Mouse (Mus musculus): ENCODE data around the gene Mob3b. TPM values are rescaled to one million over a fixed set of nuclear protein-coding genes. Genes with fewer than 3 reads are reported as not detected.
"Not testable (repeated sequence)": the region's sequence is repeated elsewhere in the genome, so short reads cannot be mapped to it uniquely, and the experiment has no call there.

Gene Mob3b
- polyA plus RNA-seq, 1 experiment from 2014 or later, result 29.5 TPM

DNA sequence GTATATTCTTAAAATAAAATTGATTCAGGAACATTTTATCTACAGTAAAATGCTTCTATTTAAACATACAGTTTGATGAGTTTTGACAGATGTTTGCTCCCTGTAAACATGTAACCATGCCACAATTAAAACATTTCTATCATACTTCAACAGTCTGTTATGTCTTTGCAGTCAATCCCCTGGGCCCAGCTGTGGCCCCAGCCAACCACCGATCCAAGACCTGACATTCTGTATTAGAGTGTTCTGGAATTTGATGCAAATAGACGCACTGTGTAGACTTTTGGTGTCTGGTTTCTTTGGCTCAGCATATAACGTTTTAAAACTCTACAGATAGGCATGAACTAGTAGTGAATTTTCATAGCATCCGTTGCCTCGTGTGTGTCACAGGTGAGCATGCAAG, 182.5 kb downstream of the Mob3b start:
- Histone ChIP-seq H3K27me3 (replicated peaks) (no peaks in the 10 kb centered on the region), H3K27ac (no peak overlapping the region), H3K9ac (no peak overlapping the region), H3K4me3 (replicated peaks) (no peak overlapping the region), H3K4me1 (peaks cover 10% of the 10 kb centered on the region; the same call in 1 of the 2 replicates), H3K9me3 (no peaks in the 10 kb centered on the region; the same call in 1 of the 2 replicates), H3K4me2 (no peak overlapping the region), H3K36me3 (no peaks in the 10 kb centered on the region)
- WGBS, result 59% methylated on average over 5 of the region's 5 CpGs
- ATAC-seq (ENCODE audit: insufficient read depth, low FRiP score, low read depth), result no peak

DNA sequence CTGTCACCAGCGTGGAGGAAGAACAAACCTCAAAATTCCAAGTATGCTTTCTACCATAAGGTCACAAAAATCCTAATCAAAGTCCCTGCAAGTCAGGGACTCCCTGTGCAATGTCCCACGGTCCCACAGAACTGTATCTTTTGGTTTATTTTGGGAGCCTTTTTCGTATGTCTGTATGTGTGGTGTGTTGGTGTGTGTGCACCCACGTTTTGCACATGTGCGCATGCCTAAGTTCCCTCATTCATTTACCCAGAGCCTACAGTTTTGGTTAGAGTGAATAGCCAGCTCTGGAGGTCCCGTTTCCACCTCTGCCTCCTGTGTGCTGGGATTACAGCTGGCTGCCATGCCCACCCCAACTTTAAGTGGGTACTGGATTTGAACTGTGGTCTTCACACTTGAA, 189.7 kb downstream of the Mob3b start:
- H3K9me3 ChIP-seq, result no peaks in the 10 kb centered on the region; the same call in 1 of the 2 replicates
- peaks cover 35% of the 10 kb centered on the region for H3K4me1 ChIP-seq
- H3K9ac ChIP-seq, result no peak overlapping the region
- no peak overlapping the region for H3K4me3 ChIP-seq (replicated peaks)
- H3K27ac ChIP-seq, result 0 out of 2 replicates have a peak overlapping the region, but pooled peaks have one; percentile 21
- ATAC-seq (ENCODE audit: insufficient read depth, low FRiP score, low read depth), result no peak
- 77% methylated on average over 6 of the region's 6 CpGs for WGBS
- H3K27me3 ChIP-seq (replicated peaks), result no peaks in the 10 kb centered on the region
- no peak overlapping the region for H3K4me2 ChIP-seq
- no peaks in the 10 kb centered on the region for H3K36me3 ChIP-seq

DNA sequence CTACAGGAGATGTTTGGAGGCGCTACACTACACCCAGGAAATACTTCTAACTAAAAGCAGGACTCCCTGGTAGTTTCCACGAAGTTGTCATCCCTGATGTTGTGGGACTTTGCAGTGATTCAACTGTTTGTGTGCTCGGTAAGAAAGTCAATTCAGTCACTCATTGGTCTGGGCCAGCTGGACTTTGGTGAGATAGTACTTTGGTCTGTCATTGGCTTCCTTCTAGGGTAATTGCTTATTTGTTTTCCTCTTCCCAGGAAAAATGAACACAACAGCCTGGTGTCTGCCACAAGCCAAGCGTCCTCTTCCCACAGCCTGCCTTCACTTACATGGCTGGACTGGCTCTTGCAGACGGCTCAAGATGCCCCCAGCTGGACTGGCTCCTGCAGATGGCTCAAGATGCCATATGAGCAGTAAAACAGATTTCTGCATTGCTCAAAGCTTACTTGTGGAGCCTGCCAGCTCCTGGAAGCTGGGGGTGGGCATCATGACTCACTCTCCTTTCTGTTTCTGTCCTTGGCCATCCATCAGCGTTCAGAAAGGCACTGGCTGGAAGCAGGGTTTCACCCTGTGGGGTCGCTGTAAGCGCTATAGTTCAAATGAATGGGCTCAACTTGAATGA, 190.8 kb downstream of the Mob3b start:
- ATAC-seq (ENCODE audit: insufficient read depth, low FRiP score, low read depth), result no peak
- no peak overlapping the region for H3K4me2 ChIP-seq
- peaks cover 36% of the 10 kb centered on the region for H3K4me1 ChIP-seq
- H3K9ac ChIP-seq, result no peak overlapping the region
- no peak overlapping the region for H3K4me3 ChIP-seq (replicated peaks)
- peak overlapping the region; percentile 6; the same call in 1 of the 2 replicates for H3K27ac ChIP-seq
- H3K9me3 ChIP-seq, result no peaks in the 10 kb centered on the region
- no peaks in the 10 kb centered on the region for H3K27me3 ChIP-seq (replicated peaks)
- 55% methylated on average over 8 of the region's 8 CpGs for WGBS
- no peaks in the 10 kb centered on the region for H3K36me3 ChIP-seq

- H3K4me1 ChIP-seq, result peaks cover 36% of the 10 kb centered on the region
- peak overlapping the region; percentile 5 for H3K27ac ChIP-seq
- no peaks in the 10 kb centered on the region for H3K9me3 ChIP-seq
- 31% methylated on average over 10 of the region's 10 CpGs for WGBS
- H3K27me3 ChIP-seq (replicated peaks), result no peaks in the 10 kb centered on the region
- H3K4me2 ChIP-seq, result no peak overlapping the region
- no peaks in the 10 kb centered on the region for H3K36me3 ChIP-seq
- H3K9ac ChIP-seq, result no peak overlapping the region
- no peak overlapping the region for H3K4me3 ChIP-seq (replicated peaks)
- ATAC-seq (ENCODE audit: insufficient read depth, low FRiP score, low read depth), result no peak
Observed at GRCm38 (mm10) chr4:34964906-34965305, 192.4 kb downstream of the Mob3b start.

DNA sequence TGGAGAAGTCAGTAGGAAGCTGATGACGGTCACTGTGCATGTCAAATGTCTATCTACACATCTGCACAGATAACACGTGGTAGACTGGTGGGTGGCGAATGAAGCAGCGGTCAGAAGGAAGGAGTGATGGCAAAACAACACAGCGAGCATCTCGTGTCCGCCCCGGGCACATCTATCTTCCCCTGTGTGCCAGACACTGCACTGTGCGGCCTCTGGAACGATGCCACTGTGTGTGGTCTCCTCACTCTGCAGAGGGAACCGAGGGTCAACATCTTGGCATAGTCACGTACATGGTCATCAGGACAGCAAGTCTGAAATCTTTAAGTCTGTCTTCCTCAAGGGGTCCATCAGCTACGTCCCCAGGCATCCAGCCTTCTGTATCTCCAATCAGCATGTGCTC, 193.3 kb downstream of the Mob3b start:
- WGBS, result 64% methylated on average over 13 of the region's 13 CpGs
- Histone ChIP-seq H3K9me3 (no peaks in the 10 kb centered on the region), H3K27me3 (replicated peaks) (no peaks in the 10 kb centered on the region), H3K9ac (no peak overlapping the region), H3K4me1 (peaks cover 36% of the 10 kb centered on the region), H3K27ac (peak overlapping the region; percentile 5; the same call in 1 of the 2 replicates), H3K4me2 (no peak overlapping the region), H3K4me3 (replicated peaks) (no peak overlapping the region), H3K36me3 (no peaks in the 10 kb centered on the region)
- ATAC-seq (ENCODE audit: insufficient read depth, low FRiP score, low read depth), result no peak

DNA sequence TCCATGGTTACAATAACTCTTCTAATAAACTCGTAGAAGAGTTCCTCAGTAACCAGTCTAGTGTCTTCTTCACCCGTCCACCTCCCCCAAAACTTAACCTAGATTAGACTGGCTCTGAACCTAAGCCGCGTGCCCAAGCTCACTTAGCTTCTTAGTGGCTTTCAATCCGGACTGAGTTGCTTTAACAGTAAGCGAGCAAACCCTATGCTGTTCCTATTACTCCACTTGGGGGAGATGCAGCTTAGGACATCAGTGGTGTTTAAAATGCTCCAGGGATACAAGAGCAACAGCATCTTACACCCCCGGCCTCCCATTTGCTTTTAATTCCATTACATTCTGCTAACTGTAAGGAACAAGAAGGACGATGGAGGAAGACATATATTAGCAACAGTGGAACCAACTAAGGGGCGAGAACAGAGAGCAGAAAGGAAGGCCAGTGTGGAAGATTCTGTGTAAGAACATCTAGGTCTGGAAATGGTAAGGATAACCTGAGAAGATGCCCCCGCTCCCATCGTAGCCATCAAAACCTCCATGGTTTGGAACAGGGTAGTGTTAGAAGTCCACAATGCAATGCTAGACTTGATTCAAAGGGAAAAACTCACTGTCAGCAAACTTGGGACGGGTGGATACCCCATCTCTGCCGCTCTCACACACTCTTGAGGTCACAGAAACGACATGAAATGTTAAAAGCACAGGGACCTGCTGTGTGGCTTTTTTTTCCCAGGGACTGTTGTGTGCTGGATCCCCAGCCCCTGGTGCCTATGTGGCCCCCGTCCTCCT, 196.3 kb downstream of the Mob3b start:
- no peak overlapping the region for H3K4me2 ChIP-seq
- H3K36me3 ChIP-seq, result no peaks in the 10 kb centered on the region
- no peaks in the 10 kb centered on the region for H3K9me3 ChIP-seq
- H3K9ac ChIP-seq, result no peak overlapping the region
- 68% methylated on average over 15 of the region's 15 CpGs for WGBS
- no peak for ATAC-seq (ENCODE audit: insufficient read depth, low FRiP score, low read depth)
- H3K4me1 ChIP-seq, result peaks cover 26% of the 10 kb centered on the region
- H3K4me3 ChIP-seq (replicated peaks), result no peak overlapping the region
- H3K27ac ChIP-seq, result no peak overlapping the region
- no peaks in the 10 kb centered on the region for H3K27me3 ChIP-seq (replicated peaks)

GRCm38 (mm10) chr4:34959477-34959876, 197.8 kb downstream of the Mob3b start:
- WGBS, result 82% methylated on average over 6 of the region's 6 CpGs
- ATAC-seq (ENCODE audit: insufficient read depth, low FRiP score, low read depth), result no peak
- no peak overlapping the region for H3K27ac ChIP-seq

GRCm38 (mm10) chr4:34958155-34959028, 198.9 kb downstream of the Mob3b start:
- Histone ChIP-seq H3K4me1 (peaks cover 8% of the 10 kb centered on the region; the same call in 1 of the 2 replicates), H3K27ac (no peak overlapping the region), H3K9me3 (no peaks in the 10 kb centered on the region), H3K36me3 (no peaks in the 10 kb centered on the region), H3K27me3 (replicated peaks) (no peaks in the 10 kb centered on the region), H3K4me3 (replicated peaks) (no peak overlapping the region), H3K4me2 (no peak overlapping the region), H3K9ac (no peak overlapping the region)
- peak; percentile 60; the same call in 1 of the 2 replicates for ATAC-seq (ENCODE audit: insufficient read depth, low FRiP score, low read depth)
- 36% methylated on average over 12 of the region's 12 CpGs for WGBS

More at GRCm38 (mm10) chr4:34959477-34959876, 197.8 kb downstream of the Mob3b start:
- no peak overlapping the region for H3K4me2 ChIP-seq
- H3K9ac ChIP-seq, result no peak overlapping the region
- H3K4me1 ChIP-seq, result peaks cover 17% of the 10 kb centered on the region
- H3K27me3 ChIP-seq (replicated peaks), result no peaks in the 10 kb centered on the region
- H3K4me3 ChIP-seq (replicated peaks), result no peak overlapping the region
- H3K36me3 ChIP-seq, result no peaks in the 10 kb centered on the region
- no peaks in the 10 kb centered on the region for H3K9me3 ChIP-seq

DNA sequence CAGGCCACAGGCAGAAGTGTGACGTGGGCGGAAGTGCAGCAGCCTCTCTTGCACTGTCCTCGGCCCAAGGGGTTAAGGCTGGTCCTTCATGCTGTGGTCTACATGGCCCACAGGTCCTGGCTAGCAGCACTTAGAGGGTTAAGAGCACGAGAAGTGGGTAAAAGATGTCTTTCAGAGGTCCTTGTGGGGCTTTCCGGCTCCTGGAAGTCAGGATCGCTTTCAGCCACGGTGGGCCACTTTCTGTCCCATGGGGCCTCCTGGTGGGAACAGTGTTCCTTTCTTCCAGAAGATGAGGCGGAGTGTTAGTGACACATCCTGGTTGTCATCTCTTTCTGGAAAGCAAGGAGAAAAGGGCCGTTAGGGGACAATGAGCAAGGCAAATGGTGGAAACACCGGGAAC, 203.6 kb downstream of the Mob3b start:
- Histone ChIP-seq H3K27me3 (replicated peaks) (no peaks in the 10 kb centered on the region), H3K4me1 (no peaks in the 10 kb centered on the region), H3K9me3 (no peaks in the 10 kb centered on the region), H3K27ac (no peak overlapping the region), H3K9ac (no peak overlapping the region), H3K4me3 (replicated peaks) (no peak overlapping the region), H3K4me2 (no peak overlapping the region), H3K36me3 (no peaks in the 10 kb centered on the region)
- 83% methylated on average over 10 of the region's 10 CpGs for WGBS
- no peak for ATAC-seq (ENCODE audit: insufficient read depth, low FRiP score, low read depth)

- Histone ChIP-seq H3K27ac (no peak overlapping the region), H3K9ac (no peak overlapping the region), H3K36me3 (no peaks in the 10 kb centered on the region), H3K4me3 (replicated peaks) (no peak overlapping the region), H3K27me3 (replicated peaks) (no peaks in the 10 kb centered on the region), H3K4me1 (no peaks in the 10 kb centered on the region), H3K9me3 (no peaks in the 10 kb centered on the region), H3K4me2 (no peak overlapping the region)
- ATAC-seq (ENCODE audit: insufficient read depth, low FRiP score, low read depth), result no peak
Observed at GRCm38 (mm10) chr4:34947181-34947580, 210.1 kb downstream of the Mob3b start.

- H3K4me1 ChIP-seq, result no peaks in the 10 kb centered on the region
- no peak overlapping the region for H3K27ac ChIP-seq
- no peaks in the 10 kb centered on the region for H3K27me3 ChIP-seq (replicated peaks)
- H3K36me3 ChIP-seq, result no peaks in the 10 kb centered on the region
- no peak overlapping the region for H3K4me2 ChIP-seq
- H3K9me3 ChIP-seq, result no peaks in the 10 kb centered on the region
- WGBS, result 93% methylated on average over 25 of the region's 25 CpGs
- H3K9ac ChIP-seq, result no peak overlapping the region
- H3K4me3 ChIP-seq (replicated peaks), result no peak overlapping the region
- no peak for ATAC-seq (ENCODE audit: insufficient read depth, low FRiP score, low read depth)
Observed at GRCm38 (mm10) chr4:34941046-34941445, 216.2 kb downstream of the Mob3b start.

- H3K36me3 ChIP-seq; H3K9ac ChIP-seq; H3K27me3 ChIP-seq (replicated peaks); H3K4me2 ChIP-seq; H3K4me1 ChIP-seq; ATAC-seq (ENCODE audit: insufficient read depth, low FRiP score, low read depth); H3K27ac ChIP-seq; H3K9me3 ChIP-seq; H3K4me3 ChIP-seq (replicated peaks): not testable (repeated sequence)
- 74% methylated on average over 7 of the region's 7 CpGs for WGBS
Observed at GRCm38 (mm10) chr4:34928386-34928785, 228.9 kb downstream of the Mob3b start.
